Mouse (Mus musculus) brain, embryonic 14.5 days (tissue): ENCODE measurements at regions not wholly inside any gene's neighbourhood (a gene's known extent, or its start where the extent isn't known, plus 50 kb on each side); places are given as distances from the start of the nearest gene placed in this dataset.

Source experiments
- CTCF ChIP-seq: fragments of 200-500 bp; IDR thresholded peaks from 2 replicates; pipeline ENCODE4 v1.5.1; 2012; ENCODE audit warnings: inconsistent platforms, mild to moderate bottlenecking, moderate library complexity, borderline replicate concordance; ENCODE audit not compliant: insufficient read depth, insufficient read length; ENCODE audit errors: extremely low read depth
- POLR2A ChIP-seq: fragments of 200-500 bp; IDR thresholded peaks from 2 replicates; pipeline ENCODE4 v1.6.1; 2012; ENCODE audit warnings: mild to moderate bottlenecking, inconsistent platforms, borderline replicate concordance; ENCODE audit not compliant: poor library complexity, insufficient read depth, insufficient read length, severe bottlenecking; ENCODE audit errors: extremely low read depth

DNA sequence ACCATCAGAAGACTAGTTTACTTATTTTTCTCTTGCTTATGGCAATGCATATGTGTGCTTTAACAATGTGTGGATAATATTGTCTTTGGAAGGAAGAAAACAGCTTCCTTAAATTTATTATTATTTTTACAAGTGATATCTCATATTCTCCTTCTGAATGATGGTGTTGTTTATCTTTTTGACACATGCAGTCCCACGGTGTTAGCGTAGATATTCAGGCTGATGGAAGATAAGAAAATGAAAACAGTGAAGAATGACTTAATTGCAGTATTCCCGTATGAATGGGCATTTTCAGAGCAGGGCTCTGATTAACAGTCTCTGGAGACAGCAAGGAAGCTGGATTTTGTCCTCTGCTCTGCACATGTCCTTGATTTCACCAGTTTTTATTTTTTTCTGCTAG, 303.5 kb upstream of the Pdcd1 start:
- TF ChIP-seq CTCF (no peak), POLR2A (no peak)
